Mouse (Mus musculus): Measurements from ENCODE around the gene Btg1. TPM values are rescaled to one million over a fixed set of nuclear protein-coding genes. Genes with fewer than 3 reads are reported as not detected.

The Btg1 gene
- polyA plus RNA-seq, 1 experiment from 2014 or later: 48.9 TPM

DNA sequence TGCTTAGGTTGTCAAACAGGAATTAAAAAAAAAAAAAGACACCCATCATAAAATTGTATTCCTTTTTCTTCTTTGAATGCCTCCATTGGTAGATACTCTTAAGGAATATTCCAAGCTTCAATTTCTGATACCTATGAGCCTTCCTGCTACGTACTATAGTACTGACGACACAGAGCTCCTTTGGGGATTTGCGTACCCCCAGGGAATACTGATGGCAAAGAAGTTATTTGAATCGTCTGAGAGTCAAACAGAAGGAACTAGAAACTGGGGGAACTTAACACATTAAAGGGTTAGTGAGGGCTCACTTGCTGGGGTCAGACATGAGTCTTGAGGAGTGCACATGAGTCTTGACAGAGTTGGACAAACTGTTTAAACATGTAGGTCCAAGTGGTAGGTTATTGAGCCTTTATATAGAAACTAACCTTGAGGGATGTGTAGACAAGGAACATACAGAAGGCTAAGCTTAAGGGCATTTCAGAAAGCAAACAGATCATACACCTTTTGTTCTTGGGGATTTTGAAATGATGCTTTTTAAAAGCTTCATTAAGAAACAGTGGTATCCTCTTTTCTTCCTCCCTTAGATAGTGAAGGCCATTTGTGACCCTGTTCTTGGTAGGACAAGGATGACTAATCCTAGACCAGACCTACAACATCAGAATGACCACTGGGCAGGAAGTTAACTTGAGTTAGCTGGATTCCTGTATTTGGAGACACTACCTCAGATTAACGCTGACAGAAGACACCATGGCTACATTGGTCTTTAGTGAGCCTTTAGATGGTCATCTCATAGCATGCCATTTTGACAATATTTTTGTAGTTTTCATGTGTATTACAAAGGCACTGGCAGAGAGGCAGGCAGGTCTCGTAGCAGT lies 6.2 kb downstream of the Btg1 start:
- Histone ChIP-seq H3K27ac (replicated peaks; ENCODE audit: low read depth, low read length) (no peak overlapping the region), H3K4me2 (ENCODE audit: low read depth, low read length) (no peak overlapping the region), H3K36me3 (replicated peaks; ENCODE audit: control insufficient read depth, insufficient read depth, low read depth, low read length) (no peaks in the 10 kb centered on the region), H3K9ac (replicated peaks; ENCODE audit: low read length) (no peak overlapping the region), H3K4me1 (ENCODE audit: control insufficient read depth, insufficient read depth, low read length) (no peaks in the 10 kb centered on the region), H3K27me3 (ENCODE audit: control insufficient read depth, insufficient read depth, low read length) (no peaks in the 10 kb centered on the region), H3K9me3 (replicated peaks; ENCODE audit: control insufficient read depth, low read length) (no peaks in the 10 kb centered on the region), H3K4me3 (ENCODE audit: low read depth, low read length) (no peak overlapping the region)
- WGBS: 82% methylated on average over 6 of the region's 6 CpGs
- ATAC-seq (replicated peaks; ENCODE audit: insufficient number of reproducible peaks, low FRiP score, low TSS enrichment, low read depth): no peak
- no peak for DNase-seq (ENCODE audit: low spot score)

DNA sequence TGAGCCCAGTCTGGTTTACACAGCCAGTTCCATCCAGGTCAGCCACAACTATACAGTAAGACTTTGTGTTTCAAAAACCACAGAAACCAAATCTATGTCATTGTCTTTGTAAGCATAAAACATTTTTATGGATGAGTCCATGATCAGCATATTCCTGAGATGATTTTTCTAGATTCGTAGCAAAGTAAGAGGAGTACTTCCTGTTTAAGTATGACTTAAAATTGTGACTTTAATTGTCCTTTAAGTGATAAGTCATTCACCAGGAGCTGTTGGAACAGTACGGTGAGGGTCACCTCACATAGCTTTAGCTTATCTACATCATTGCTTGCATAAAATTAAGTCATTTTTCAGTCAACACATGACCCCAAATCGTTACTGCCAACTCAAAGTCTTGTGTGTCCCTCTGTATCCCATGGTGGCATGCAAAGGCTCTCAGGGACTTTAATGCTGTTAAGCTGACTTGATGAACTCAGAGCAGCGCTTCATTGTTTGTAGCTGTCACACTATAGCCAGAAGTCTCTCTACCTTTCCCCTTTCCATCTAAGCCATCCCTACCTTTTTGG lies 6.9 kb downstream of the Btg1 start:
- H3K9ac ChIP-seq (replicated peaks; ENCODE audit: low read length): no peak overlapping the region
- H3K4me1 ChIP-seq (ENCODE audit: control insufficient read depth, insufficient read depth, low read length): no peaks in the 10 kb centered on the region
- H3K27me3 ChIP-seq (ENCODE audit: control insufficient read depth, insufficient read depth, low read length): no peaks in the 10 kb centered on the region
- no peak overlapping the region for H3K4me3 ChIP-seq (ENCODE audit: low read depth, low read length)
- H3K4me2 ChIP-seq (ENCODE audit: low read depth, low read length): no peak overlapping the region
- ATAC-seq (replicated peaks; ENCODE audit: insufficient number of reproducible peaks, low FRiP score, low TSS enrichment, low read depth): no peak
- no peaks in the 10 kb centered on the region; the same call in 1 of the 2 replicates for H3K36me3 ChIP-seq (replicated peaks; ENCODE audit: control insufficient read depth, insufficient read depth, low read depth, low read length)
- DNase-seq (ENCODE audit: low spot score): no peak
- no peak overlapping the region for H3K27ac ChIP-seq (replicated peaks; ENCODE audit: low read depth, low read length)
- 91% methylated on average over 4 of the region's 4 CpGs for WGBS
- H3K9me3 ChIP-seq (replicated peaks; ENCODE audit: control insufficient read depth, low read length): no peaks in the 10 kb centered on the region

DNA sequence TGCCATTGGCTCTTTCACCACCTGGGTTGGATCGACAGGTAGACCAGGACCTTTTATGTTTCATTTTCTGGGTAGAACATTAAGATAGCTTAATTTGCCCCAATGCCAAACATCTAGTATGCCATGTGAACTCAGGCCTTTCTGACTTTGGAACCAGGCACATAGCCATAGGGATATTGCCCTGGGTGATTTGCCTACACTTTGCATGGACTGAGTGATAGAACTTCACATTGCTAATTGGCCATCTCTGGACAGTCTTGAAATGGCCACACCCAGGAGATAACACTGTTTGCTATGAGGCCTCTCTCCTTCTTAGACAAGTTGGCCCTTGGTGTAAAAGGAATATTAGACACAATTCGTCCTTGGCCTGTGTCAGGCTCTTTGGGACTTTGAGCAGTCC lies 7.6 kb downstream of the Btg1 start:
- no peaks in the 10 kb centered on the region for H3K27me3 ChIP-seq (ENCODE audit: control insufficient read depth, insufficient read depth, low read length)
- H3K27ac ChIP-seq (replicated peaks; ENCODE audit: low read depth, low read length): no peak overlapping the region
- ATAC-seq (replicated peaks; ENCODE audit: insufficient number of reproducible peaks, low FRiP score, low TSS enrichment, low read depth): no peak
- no peak overlapping the region for H3K4me3 ChIP-seq (ENCODE audit: low read depth, low read length)
- no peak overlapping the region for H3K4me2 ChIP-seq (ENCODE audit: low read depth, low read length)
- 91% methylated on average over 2 of the region's 2 CpGs for WGBS
- no peaks in the 10 kb centered on the region for H3K4me1 ChIP-seq (ENCODE audit: control insufficient read depth, insufficient read depth, low read length)
- H3K9me3 ChIP-seq (replicated peaks; ENCODE audit: control insufficient read depth, low read length): no peaks in the 10 kb centered on the region
- H3K9ac ChIP-seq (replicated peaks; ENCODE audit: low read length): no peak overlapping the region
- H3K36me3 ChIP-seq (replicated peaks; ENCODE audit: control insufficient read depth, insufficient read depth, low read depth, low read length): no peaks in the 10 kb centered on the region; the same call in 1 of the 2 replicates
- DNase-seq (ENCODE audit: low spot score): no peak

DNA sequence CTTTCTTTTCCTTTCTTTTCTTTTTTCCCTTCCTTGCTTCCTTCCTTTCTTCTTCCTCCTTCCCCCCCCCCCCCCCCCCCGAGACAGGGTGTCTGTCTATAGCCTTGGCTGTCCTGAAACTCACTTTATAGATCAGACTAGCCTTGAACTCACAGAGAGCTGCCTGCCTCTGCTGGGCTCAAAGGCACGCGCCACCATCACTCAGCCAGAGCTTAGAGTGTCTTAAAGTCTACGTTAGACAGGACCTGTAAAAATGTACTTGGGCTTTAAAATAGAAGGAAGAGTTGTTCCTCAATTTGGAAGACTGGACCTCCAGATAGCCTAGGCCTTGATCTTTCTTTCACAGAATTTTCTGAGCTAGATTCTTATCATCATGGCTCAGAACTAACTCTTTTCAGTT lies 8.3 kb downstream of the Btg1 start:
- no peak overlapping the region for H3K9ac ChIP-seq (replicated peaks; ENCODE audit: low read length)
- H3K36me3 ChIP-seq (replicated peaks; ENCODE audit: control insufficient read depth, insufficient read depth, low read depth, low read length): no peaks in the 10 kb centered on the region; the same call in 1 of the 2 replicates
- no peak overlapping the region for H3K4me3 ChIP-seq (ENCODE audit: low read depth, low read length)
- ATAC-seq (replicated peaks; ENCODE audit: insufficient number of reproducible peaks, low FRiP score, low TSS enrichment, low read depth): no peak
- no peak for DNase-seq (ENCODE audit: low spot score)
- H3K27me3 ChIP-seq (ENCODE audit: control insufficient read depth, insufficient read depth, low read length): no peaks in the 10 kb centered on the region
- no peaks in the 10 kb centered on the region for H3K9me3 ChIP-seq (replicated peaks; ENCODE audit: control insufficient read depth, low read length)
- H3K4me2 ChIP-seq (ENCODE audit: low read depth, low read length): no peak overlapping the region
- WGBS: 90% methylated on average over 4 of the region's 4 CpGs
- H3K27ac ChIP-seq (replicated peaks; ENCODE audit: low read depth, low read length): no peak overlapping the region
- no peaks in the 10 kb centered on the region for H3K4me1 ChIP-seq (ENCODE audit: control insufficient read depth, insufficient read depth, low read length)

DNA sequence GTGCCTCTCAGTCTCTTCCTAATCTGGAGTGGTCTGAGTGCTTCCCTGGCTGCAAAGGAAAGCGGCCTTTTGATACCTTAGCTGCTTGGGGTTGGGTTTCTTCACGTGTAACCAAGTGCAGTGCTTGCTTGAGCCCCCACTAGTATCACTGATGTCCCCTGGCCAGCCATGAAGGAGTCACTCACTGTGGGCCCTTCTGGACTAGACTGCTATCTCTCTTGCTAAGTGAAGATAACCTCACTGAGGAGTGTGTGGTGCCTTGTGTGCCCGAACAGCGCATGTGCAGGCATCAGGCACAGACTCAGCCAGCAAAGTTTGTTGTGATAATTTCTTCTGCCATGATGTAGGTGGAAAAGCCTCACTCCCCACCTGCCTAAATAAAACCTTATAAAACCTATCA lies 8.9 kb downstream of the Btg1 start:
- WGBS: 78% methylated on average over 4 of the region's 4 CpGs
- Histone ChIP-seq H3K27me3 (ENCODE audit: control insufficient read depth, insufficient read depth, low read length) (no peaks in the 10 kb centered on the region), H3K4me2 (ENCODE audit: low read depth, low read length) (no peak overlapping the region), H3K36me3 (replicated peaks; ENCODE audit: control insufficient read depth, insufficient read depth, low read depth, low read length) (no peaks in the 10 kb centered on the region; the same call in 1 of the 2 replicates), H3K27ac (replicated peaks; ENCODE audit: low read depth, low read length) (no peak overlapping the region), H3K4me3 (ENCODE audit: low read depth, low read length) (no peak overlapping the region), H3K9ac (replicated peaks; ENCODE audit: low read length) (no peak overlapping the region), H3K9me3 (replicated peaks; ENCODE audit: control insufficient read depth, low read length) (no peaks in the 10 kb centered on the region), H3K4me1 (ENCODE audit: control insufficient read depth, insufficient read depth, low read length) (no peaks in the 10 kb centered on the region)
- DNase-seq (ENCODE audit: low spot score) (no peak), ATAC-seq (replicated peaks; ENCODE audit: insufficient number of reproducible peaks, low FRiP score, low TSS enrichment, low read depth) (no peak)

DNA sequence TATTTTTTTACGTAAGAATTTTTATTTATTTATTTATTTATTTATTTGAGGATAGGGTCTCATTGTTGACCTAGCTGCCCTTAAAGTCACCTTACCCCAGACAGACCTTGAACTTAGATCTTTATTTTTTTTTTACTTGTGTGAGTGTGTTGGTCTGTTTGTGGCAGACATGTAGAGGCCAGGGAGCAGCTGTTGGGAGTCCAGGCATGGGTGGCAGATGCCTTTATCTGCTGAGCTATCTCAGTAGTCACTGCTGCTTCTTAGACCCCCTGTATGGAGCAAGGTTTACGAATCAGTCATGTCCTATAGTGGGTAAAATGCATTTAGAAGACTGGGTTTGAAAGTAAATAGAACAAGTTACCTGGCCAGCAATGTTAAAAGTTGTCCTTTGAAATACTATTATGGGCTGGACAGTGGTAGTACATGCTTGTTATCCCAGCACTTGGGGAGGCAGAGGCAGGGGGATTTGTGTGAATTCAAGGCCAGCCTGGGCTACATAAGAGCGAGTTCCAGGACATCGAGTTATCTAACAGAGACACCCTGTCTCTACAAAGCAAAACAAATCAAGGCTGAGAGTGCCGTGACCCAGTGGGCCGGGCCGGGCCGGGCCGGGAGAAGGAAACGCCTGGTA lies 9.4 kb downstream of the Btg1 start:
- no peak for DNase-seq (ENCODE audit: low spot score)
- no peak overlapping the region for H3K4me2 ChIP-seq (ENCODE audit: low read depth, low read length)
- no peaks in the 10 kb centered on the region for H3K9me3 ChIP-seq (replicated peaks; ENCODE audit: control insufficient read depth, low read length)
- H3K9ac ChIP-seq (replicated peaks; ENCODE audit: low read length): no peak overlapping the region
- no peak for ATAC-seq (replicated peaks; ENCODE audit: insufficient number of reproducible peaks, low FRiP score, low TSS enrichment, low read depth)
- no peak overlapping the region for H3K27ac ChIP-seq (replicated peaks; ENCODE audit: low read depth, low read length)
- H3K4me3 ChIP-seq (ENCODE audit: low read depth, low read length): no peak overlapping the region
- WGBS: 93% methylated on average over 10 of the region's 10 CpGs
- no peaks in the 10 kb centered on the region for H3K4me1 ChIP-seq (ENCODE audit: control insufficient read depth, insufficient read depth, low read length)
- no peaks in the 10 kb centered on the region; the same call in 1 of the 2 replicates for H3K36me3 ChIP-seq (replicated peaks; ENCODE audit: control insufficient read depth, insufficient read depth, low read depth, low read length)
- no peaks in the 10 kb centered on the region for H3K27me3 ChIP-seq (ENCODE audit: control insufficient read depth, insufficient read depth, low read length)

DNA sequence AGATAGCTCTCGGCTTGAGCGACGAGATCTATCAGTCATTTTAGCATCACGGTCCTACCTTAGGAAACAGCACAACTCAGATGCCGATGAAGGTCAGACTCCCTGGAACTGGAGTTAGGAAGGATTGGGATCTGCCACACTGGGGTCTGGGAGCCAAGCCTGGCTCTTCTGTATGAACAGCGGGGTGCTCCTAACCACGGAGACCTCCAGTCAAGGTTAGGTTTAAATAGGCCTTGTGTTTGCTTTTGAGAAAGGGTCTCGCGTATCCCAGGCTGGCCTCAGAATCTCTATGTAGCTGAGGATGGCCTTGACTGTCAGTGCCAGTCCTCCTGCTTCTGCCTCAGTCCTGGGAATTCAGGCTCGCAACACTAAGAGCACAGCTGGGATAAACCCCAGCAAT lies 10.5 kb downstream of the Btg1 start:
- Histone ChIP-seq H3K4me1 (ENCODE audit: control insufficient read depth, insufficient read depth, low read length) (no peaks in the 10 kb centered on the region), H3K9me3 (replicated peaks; ENCODE audit: control insufficient read depth, low read length) (no peaks in the 10 kb centered on the region), H3K27me3 (ENCODE audit: control insufficient read depth, insufficient read depth, low read length) (no peaks in the 10 kb centered on the region), H3K9ac (replicated peaks; ENCODE audit: low read length) (no peak overlapping the region), H3K4me3 (ENCODE audit: low read depth, low read length) (no peak overlapping the region), H3K4me2 (ENCODE audit: low read depth, low read length) (no peak overlapping the region), H3K36me3 (replicated peaks; ENCODE audit: control insufficient read depth, insufficient read depth, low read depth, low read length) (no peaks in the 10 kb centered on the region; the same call in 1 of the 2 replicates), H3K27ac (replicated peaks; ENCODE audit: low read depth, low read length) (no peak overlapping the region)
- DNase-seq (ENCODE audit: low spot score): no peak
- 92% methylated on average over 10 of the region's 10 CpGs for WGBS
- ATAC-seq (replicated peaks; ENCODE audit: insufficient number of reproducible peaks, low FRiP score, low TSS enrichment, low read depth): no peak
